Mouse (Mus musculus) neural tube, embryonic 13.5 days (tissue): ENCODE data around the gene Atf3. TPM values are rescaled to one million over a fixed set of nuclear protein-coding genes. Genes with fewer than 3 reads are reported as not detected.
A peak's percentile ranks its signal among the peaks of the same experiment; 100 is the strongest.

Source experiments
- ATAC-seq: fragments of 200-750 bp; cut with Nextera tagmentation; 2 replicates; pipeline ENCODE4 v1.8.0; 2017; ENCODE audit warnings: low read depth, mild to moderate bottlenecking, moderate TSS enrichment, moderate library complexity
- H3K27ac ChIP-seq: fragments of 300-500 bp; sonication (generic); replicated peaks from 2 replicates; pipeline ENCODE4 v1.5.1; 2015; ENCODE audit warnings: moderate library complexity, mild to moderate bottlenecking, inconsistent platforms
- H3K27me3 ChIP-seq: fragments of 300-500 bp; sonication (generic); 2 replicates; pipeline ENCODE4 v1.6.1; 2015; ENCODE audit warnings: mild to moderate bottlenecking, inconsistent platforms
- H3K36me3 ChIP-seq: fragments of 300-500 bp; sonication (generic); 2 replicates; pipeline ENCODE4 v1.6.1; 2015; ENCODE audit warnings: mild to moderate bottlenecking, inconsistent platforms
- H3K4me1 ChIP-seq: fragments of 300-500 bp; sonication (generic); replicated peaks from 2 replicates; pipeline ENCODE4 v1.6.1; 2015; ENCODE audit warnings: inconsistent platforms
- H3K4me2 ChIP-seq: fragments of 300-500 bp; sonication (generic); 2 replicates; pipeline ENCODE4 v1.6.1; 2015; ENCODE audit warnings: inconsistent platforms, mild to moderate bottlenecking, moderate library complexity
- H3K4me3 ChIP-seq: fragments of 300-500 bp; sonication (generic); 2 replicates; pipeline ENCODE4 v1.5.1; 2015; ENCODE audit warnings: mild to moderate bottlenecking, inconsistent platforms
- H3K9ac ChIP-seq: fragments of 300-500 bp; sonication (generic); 2 replicates; pipeline ENCODE4 v1.6.1; 2015; ENCODE audit warnings: moderate library complexity, mild to moderate bottlenecking, inconsistent platforms
- H3K9me3 ChIP-seq: fragments of 300-500 bp; sonication (generic); 2 replicates; pipeline ENCODE4 v1.6.1; 2016; ENCODE audit warnings: inconsistent platforms
- WGBS: fragments of 180-500 bp; shearing (Covaris S2); methylation state at CpG from one replicate; pipeline ENCODE4 v1.1.7; 2015; 5-methylcytosine and 5-hydroxymethylcytosine counted together
- polyA plus RNA-seq: library from polyadenylated mRNA; unstranded; fragments of >200 nt; fragmentation: Nextera tagmentation; extraction: Ambion mirVana; gene quantifications from 2 replicates; pipeline ENCODE4 v1.2.1, GENCODE M21; 2015

Gene Atf3
- polyA plus RNA-seq, 1 experiment from 2014 or later = 2.0 TPM

- no peak for ATAC-seq
- Histone ChIP-seq H3K4me3 (no peak overlapping the region), H3K27me3 (no peaks in the 10 kb centered on the region)
Observed at GRCm38 (mm10) chr1:191131692-191132091, 86.1 kb downstream of the Atf3 start.

GRCm38 (mm10) chr1:191125811-191126638 is 91.8 kb downstream of the Atf3 start:
- peaks cover 17% of the 10 kb centered on the region; the same call in 1 of the 2 replicates for H3K27me3 ChIP-seq
- ATAC-seq = peak; percentile 71
- H3K27ac ChIP-seq = no peak overlapping the region
- peak overlapping the region; percentile 58 for H3K4me2 ChIP-seq
- peaks cover 10% of the 10 kb centered on the region for H3K9me3 ChIP-seq
- H3K4me3 ChIP-seq = peak overlapping the region; percentile 33
- peak overlapping the region; percentile 52; the same call in 1 of the 2 replicates for H3K9ac ChIP-seq
- H3K36me3 ChIP-seq = no peaks in the 10 kb centered on the region
- WGBS = 17% methylated on average over 38 of the region's 38 CpGs
- peaks cover 7% of the 10 kb centered on the region for H3K4me1 ChIP-seq

More at GRCm38 (mm10) chr1:191131692-191132091, 86.1 kb downstream of the Atf3 start:
- WGBS = 92% methylated on average over 2 of the region's 2 CpGs
- no peak overlapping the region for H3K9ac ChIP-seq
- peaks cover 10% of the 10 kb centered on the region for H3K9me3 ChIP-seq
- H3K27ac ChIP-seq = no peak overlapping the region
- H3K4me2 ChIP-seq = no peak overlapping the region
- H3K36me3 ChIP-seq = no peaks in the 10 kb centered on the region
- no peaks in the 10 kb centered on the region for H3K4me1 ChIP-seq

GRCm38 (mm10) chr1:191124288-191124687 is 93.6 kb downstream of the Atf3 start:
- Histone ChIP-seq H3K36me3 (no peaks in the 10 kb centered on the region), H3K4me1 (peaks cover 7% of the 10 kb centered on the region), H3K4me3 (no peak overlapping the region), H3K9me3 (peaks cover 1% of the 10 kb centered on the region; the same call in 1 of the 2 replicates), H3K27me3 (peaks cover 17% of the 10 kb centered on the region; the same call in 1 of the 2 replicates), H3K27ac (no peak overlapping the region), H3K4me2 (no peak overlapping the region), H3K9ac (no peak overlapping the region)
- no peak for ATAC-seq
- WGBS = 63% methylated on average over 4 of the region's 4 CpGs

GRCm38 (mm10) chr1:191123696-191124095 is 94.1 kb downstream of the Atf3 start:
- Histone ChIP-seq H3K4me2 (no peak overlapping the region), H3K9ac (no peak overlapping the region), H3K4me3 (no peak overlapping the region), H3K9me3 (no peaks in the 10 kb centered on the region), H3K27ac (no peak overlapping the region), H3K36me3 (no peaks in the 10 kb centered on the region), H3K4me1 (peaks cover 7% of the 10 kb centered on the region), H3K27me3 (peaks cover 17% of the 10 kb centered on the region; the same call in 1 of the 2 replicates)
- no peak for ATAC-seq
- whole genome bisulfite sequencing = 89% methylated on average over 2 of the region's 2 CpGs

- H3K9me3 ChIP-seq = no peaks in the 10 kb centered on the region
- 66% methylated on average over 3 of the region's 3 CpGs for WGBS
- no peak overlapping the region for H3K27ac ChIP-seq
- peaks cover 17% of the 10 kb centered on the region; the same call in 1 of the 2 replicates for H3K27me3 ChIP-seq
- H3K4me1 ChIP-seq = peaks cover 7% of the 10 kb centered on the region
- H3K4me3 ChIP-seq = no peak overlapping the region
- H3K4me2 ChIP-seq = no peak overlapping the region
- no peak for ATAC-seq
- no peak overlapping the region for H3K9ac ChIP-seq
- no peaks in the 10 kb centered on the region for H3K36me3 ChIP-seq
Observed at GRCm38 (mm10) chr1:191122744-191123143, 95.1 kb downstream of the Atf3 start.

Other genes with a start within 250 kb of the Atf3 start
- gene Vash2, start 238.7 kb downstream of the Atf3 start, polyA plus RNA-seq = 90.3 and 94.0 TPM in 2 replicates
- gene Flvcr1, start 191.9 kb downstream of the Atf3 start, polyA plus RNA-seq = 6.9 and 7.8 TPM in 2 replicates
- not detected in 2 replicates for gene Spata45, start 181.4 kb downstream of the Atf3 start, polyA plus RNA-seq
- gene Tatdn3, start 155.1 kb downstream of the Atf3 start, polyA plus RNA-seq = 16.6 and 17.5 TPM in 2 replicates
- 4.6 and 4.9 TPM in 2 replicates for gene Nsl1, start 155.0 kb downstream of the Atf3 start, polyA plus RNA-seq
- 2.0 and 2.6 TPM in 2 replicates for gene Batf3, start 120.2 kb downstream of the Atf3 start, polyA plus RNA-seq
- not detected in 2 replicates for gene Fam71a, start 53.2 kb downstream of the Atf3 start, polyA plus RNA-seq
- gene Nenf, start 100.2 kb upstream of the Atf3 start, polyA plus RNA-seq = 105 and 121 TPM in 2 replicates
- 36.3 and 36.9 TPM in 2 replicates for gene Tmem206, start 107.9 kb upstream of the Atf3 start, polyA plus RNA-seq
- 8.6 and 8.7 TPM in 2 replicates for gene Ppp2r5a, start 185.2 kb upstream of the Atf3 start, polyA plus RNA-seq